Mouse (Mus musculus): Measurements from ENCODE around the gene Stk10.

Stk10 gene

DNA sequence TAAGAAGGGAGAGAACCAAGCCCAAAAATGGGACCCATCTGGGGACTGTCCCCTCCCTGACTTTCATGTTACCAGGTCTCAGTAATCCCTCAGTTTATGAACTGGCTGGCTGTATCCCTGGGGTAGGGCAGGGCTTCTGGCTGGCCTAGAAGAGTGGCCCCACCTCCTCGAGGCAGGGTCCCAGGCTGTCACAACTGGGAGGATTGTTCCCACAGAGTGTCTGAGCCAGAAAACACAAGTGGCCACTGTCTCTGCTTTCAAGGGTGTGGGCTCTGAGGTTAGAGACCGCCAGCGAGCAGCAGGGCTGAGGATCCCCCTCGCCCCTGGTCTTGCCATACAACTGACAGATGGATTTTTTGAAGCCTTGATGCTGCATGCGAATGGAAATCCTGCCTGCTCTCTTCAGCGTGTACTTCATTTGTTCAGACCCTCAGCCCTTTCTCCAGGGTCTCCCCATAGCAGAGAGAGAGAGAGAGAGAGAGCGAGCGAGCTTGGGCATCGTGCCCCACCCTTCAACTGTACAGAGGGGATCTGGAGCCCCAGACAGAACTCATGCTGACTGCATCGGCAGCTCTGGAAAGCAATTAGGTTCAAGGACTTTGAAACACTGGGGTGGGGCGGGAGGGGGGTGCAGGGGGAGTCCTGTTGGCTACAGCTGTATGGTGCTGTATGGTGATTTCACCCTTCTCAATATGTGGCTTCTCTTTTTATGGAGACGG, 18.6 kb downstream of the Stk10 start:
- no peak for DNase-seq (ENCODE audit: low read depth)

GRCm38 (mm10) chr11:32552401-32553090, 19.4 kb downstream of the Stk10 start:
- DNase-seq (ENCODE audit: low read depth): no peak

- DNase-seq (ENCODE audit: low read depth): no peak
Observed at GRCm38 (mm10) chr11:32553311-32554140, 20.4 kb downstream of the Stk10 start.

DNA sequence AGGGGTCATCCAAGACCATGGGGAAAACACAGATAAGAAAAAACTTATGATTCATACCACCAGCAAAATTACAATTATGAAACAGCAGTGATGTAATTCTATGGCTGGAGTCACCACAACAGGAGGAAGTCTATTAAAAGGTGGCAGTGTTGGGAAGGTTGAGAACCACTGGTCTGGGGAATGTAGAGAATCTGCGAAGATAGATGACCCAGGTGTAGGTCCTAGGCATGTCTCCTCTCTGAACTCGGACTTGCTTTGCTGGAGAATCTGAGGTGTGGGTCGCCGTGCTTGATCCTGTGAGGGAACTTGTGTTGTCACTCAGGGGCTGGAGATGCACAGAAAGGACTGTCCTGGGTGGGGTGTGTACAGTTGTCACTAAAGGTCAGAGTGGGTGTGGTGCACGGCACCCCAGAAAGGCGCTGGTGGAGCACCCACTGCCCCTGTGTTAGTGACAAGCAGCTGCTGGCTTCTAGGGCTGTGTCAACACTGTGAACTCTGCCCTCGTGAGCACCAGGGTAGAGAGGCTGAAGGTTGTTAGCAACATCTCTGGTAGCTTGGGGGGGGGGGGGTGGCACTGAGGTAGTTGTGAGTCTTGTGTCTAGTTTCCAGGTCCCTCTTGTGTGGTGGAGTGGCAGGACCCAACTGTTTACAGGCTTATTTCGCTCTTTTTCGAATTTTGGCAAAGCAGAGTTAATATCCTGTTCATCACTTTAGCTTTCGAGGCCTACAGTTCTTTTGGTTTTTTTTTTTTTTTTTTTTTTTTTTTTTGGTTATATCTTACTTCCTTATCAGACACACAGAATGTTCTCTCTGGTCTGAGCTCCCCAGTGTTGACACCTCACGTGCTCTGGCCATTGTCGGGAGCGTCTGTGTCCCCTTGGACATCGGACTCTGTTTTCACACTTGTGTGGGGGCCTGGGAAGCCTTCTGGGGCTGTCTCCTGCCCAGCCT, 21.3 kb downstream of the Stk10 start:
- no peak for DNase-seq (ENCODE audit: low read depth)

DNA sequence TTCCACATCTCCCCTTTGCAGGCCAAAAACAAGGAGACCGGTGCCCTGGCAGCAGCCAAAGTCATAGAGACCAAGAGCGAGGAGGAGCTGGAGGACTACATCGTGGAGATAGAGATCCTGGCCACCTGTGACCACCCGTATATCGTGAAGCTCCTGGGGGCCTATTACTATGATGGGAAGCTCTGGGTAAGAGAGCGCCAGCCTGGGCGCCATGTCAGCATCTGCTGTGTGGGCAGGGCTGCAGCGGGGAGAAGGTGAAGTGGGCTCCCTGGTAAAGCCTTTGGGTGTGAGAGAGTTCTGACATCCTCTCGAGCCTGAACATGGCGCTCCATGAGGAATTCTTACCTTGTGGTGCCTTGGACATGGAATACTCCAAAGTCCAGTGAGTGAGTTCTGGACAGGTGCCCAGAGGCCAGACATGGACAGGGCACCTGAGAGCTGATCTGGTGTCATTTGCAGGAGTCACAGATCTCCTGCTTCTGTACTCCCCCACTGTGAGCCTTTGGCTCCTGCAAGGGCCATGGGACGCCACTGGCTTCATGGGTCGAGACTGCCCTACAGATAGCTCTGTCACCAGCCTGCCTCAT, 22.1 kb downstream of the Stk10 start:
- no peak for DNase-seq (ENCODE audit: low read depth)

- DNase-seq (ENCODE audit: low read depth): no peak
Observed at GRCm38 (mm10) chr11:32556333-32556990, 23.4 kb downstream of the Stk10 start.

GRCm38 (mm10) chr11:32558026-32558425, 24.9 kb downstream of the Stk10 start:
- DNase-seq (ENCODE audit: low read depth): no peak

DNA sequence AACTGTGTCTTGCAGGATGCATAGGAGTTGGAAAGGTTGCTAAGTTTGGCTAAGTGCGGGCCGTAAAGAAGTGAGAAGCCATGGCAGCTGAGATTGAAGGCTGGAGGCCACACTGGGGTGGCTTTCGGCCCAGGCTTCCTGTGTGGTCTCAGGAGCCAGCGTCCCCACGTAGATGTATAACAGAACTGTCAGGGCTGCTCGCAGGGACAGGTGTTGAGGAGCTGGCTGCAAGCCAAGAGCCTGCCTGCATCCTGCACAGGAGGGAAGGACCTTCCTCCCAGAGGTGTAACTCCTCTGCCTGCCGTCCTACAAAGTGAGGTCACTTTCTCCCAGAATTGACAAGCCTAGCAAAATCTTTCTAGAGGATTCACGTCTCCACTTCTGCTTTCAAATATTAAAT, 25.6 kb downstream of the Stk10 start:
- DNase-seq (ENCODE audit: low read depth): no peak

GRCm38 (mm10) chr11:32560015-32560770, 27.1 kb downstream of the Stk10 start:
- no peak for DNase-seq (ENCODE audit: low read depth)

- no peak for DNase-seq (ENCODE audit: low read depth)
Observed at GRCm38 (mm10) chr11:32561465-32562355, 28.6 kb downstream of the Stk10 start.

- DNase-seq (ENCODE audit: low read depth): no peak
Observed at GRCm38 (mm10) chr11:32562706-32563105, 29.6 kb downstream of the Stk10 start.

DNA sequence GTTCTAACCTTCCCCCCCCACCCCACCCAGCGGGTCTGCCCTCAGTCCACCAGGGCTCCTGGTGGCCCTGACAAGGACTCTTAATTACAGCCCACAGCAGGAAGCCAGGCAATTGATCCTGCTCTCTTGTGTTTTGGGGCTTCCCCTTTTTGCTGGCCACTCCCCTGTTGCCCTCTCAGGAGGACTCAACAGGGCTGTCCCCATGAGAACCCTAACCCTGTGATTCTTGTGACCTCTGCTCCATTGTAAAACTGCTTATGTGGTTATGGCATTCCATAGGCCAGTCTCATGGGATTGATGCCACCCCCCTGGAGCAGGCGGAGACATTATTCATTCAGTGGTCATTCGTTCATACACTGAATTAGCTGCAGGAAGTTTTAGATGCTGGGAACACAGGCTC, 30.6 kb downstream of the Stk10 start:
- DNase-seq (ENCODE audit: low read depth): no peak

DNA sequence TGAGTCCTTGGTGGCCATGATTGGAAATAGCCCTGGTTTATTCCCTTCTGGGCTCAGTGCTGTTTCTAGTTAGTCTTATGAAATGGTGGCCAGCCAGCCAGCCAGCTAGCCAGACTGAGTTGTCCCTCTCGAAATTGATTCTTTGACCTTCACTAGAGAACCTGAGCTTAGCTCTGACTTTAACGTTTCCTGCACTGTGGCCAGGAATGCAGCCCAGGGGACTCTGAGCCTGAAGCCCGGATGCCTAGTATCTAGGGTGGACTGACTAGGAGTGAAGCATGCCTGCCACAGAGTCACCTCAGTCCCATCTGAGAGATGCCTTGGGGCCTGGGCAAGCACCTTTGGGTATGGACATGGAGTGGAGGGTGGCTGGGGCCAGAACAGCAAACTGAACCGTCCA, 31.5 kb downstream of the Stk10 start:
- no peak for DNase-seq (ENCODE audit: low read depth)

DNA sequence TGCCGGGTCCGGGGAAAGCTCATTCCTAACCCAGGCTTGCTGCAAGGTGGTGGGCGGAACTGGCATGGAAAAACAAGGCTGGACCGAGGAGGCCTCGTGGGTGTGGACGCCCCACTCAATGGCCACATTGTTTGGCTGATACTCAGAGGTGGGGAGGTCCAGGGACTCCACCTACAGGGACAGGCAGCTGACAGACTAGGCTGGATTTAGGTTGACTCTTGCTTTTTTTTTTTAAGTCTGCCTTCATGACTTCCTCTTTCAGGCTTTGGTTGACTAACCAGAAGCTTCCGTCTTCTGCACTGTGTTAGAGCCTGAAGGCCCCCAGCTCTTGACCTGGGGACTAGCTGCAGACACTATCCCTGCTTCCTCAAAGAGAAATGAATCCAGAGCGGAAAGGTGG, 32.0 kb downstream of the Stk10 start:
- no peak for DNase-seq (ENCODE audit: low read depth)

DNA sequence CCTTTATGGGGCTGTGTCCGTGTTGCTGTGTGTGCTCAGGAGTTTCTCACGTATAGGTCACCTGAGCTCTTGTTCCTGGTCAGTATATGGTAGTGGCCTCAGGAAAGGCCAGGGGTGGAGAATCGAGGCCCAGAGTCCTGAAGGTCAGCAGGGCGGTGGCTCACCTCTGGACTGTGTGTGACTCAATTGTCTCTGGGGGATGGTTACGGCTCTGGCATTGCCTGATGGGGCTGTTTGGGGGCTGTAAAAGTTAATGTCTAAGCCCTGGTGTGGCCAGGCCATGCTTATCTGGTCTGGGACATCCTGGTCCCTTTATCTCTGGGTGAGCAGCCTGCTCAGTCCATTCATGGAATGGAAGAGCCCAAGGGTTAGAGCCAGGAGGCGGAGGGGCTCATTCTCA, 33.1 kb downstream of the Stk10 start:
- no peak for DNase-seq (ENCODE audit: low read depth)

DNA sequence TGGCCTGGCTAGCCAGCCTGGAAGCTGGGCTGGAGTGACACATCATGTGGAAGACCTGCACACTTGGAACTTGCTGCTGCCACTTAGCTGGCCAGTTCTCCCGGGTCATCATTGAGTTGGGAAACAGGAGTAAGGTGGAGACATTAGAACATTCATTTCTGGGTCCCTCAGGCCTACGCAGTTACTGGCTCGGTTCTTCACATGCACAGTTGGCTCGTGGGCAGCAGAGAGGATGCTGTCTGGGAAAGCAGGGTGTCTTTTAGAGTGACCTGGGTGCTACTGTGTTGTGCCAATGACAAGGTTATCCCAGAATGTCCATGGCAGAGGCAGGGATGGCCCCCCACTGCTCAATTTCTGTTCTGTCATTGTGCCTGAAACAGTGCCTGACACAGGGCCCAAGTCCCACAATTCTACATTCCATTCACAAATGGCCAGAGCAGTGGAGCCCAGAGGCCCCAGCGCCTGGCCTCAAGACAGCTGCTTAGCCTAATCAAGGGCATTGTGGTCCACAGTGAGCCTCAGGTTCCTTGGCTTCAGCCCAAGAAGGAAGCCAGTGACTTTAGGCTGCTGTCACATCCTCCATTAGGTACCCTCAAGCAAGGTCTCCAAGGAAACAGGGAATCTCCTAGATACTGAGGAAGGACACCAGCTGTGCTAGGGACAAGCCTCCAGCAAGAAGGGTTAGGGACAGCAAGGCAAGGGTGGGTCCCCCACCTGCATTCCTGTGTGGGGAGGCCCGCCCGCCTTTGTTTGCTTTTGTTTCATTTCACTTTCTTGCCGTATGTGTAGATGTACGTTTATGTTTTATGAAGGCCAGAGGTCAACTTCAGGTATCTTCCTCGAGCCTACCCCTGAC, 34.1 kb downstream of the Stk10 start:
- DNase-seq (ENCODE audit: low read depth): no peak

GRCm38 (mm10) chr11:32568060-32568459, 35.0 kb downstream of the Stk10 start:
- no peak for DNase-seq (ENCODE audit: low read depth)
